Mouse (Mus musculus): ENCODE data around the gene Il4ra. TPM values are rescaled to one million over a fixed set of nuclear protein-coding genes. Genes with fewer than 3 reads are reported as not detected.

Gene Il4ra
- polyA plus RNA-seq, 1 experiment from 2014 or later: 7.3 TPM

- no peak overlapping the region for H3K4me3 ChIP-seq
- peaks cover 9% of the 10 kb centered on the region; the same call in 1 of the 2 replicates for H3K9me3 ChIP-seq (replicated peaks)
- WGBS: 70% methylated on average over 2 of the region's 2 CpGs
- no peak overlapping the region for H3K9ac ChIP-seq
- H3K4me1 ChIP-seq: no peaks in the 10 kb centered on the region
- H3K36me3 ChIP-seq: no peaks in the 10 kb centered on the region
- no peak overlapping the region for H3K27ac ChIP-seq
- no peaks in the 10 kb centered on the region for H3K27me3 ChIP-seq
- ATAC-seq (ENCODE audit: low FRiP score): no peak
- H3K4me2 ChIP-seq (replicated peaks): no peak overlapping the region
Observed at GRCm38 (mm10) chr7:125606265-125607164, 54.6 kb downstream of the Il4ra start.

GRCm38 (mm10) chr7:125607384-125608182, 55.7 kb downstream of the Il4ra start:
- 62% methylated on average over 6 of the region's 6 CpGs for WGBS
- no peak overlapping the region for H3K27ac ChIP-seq
- ATAC-seq (ENCODE audit: low FRiP score): no peak
- H3K4me2 ChIP-seq (replicated peaks): no peak overlapping the region
- no peaks in the 10 kb centered on the region for H3K36me3 ChIP-seq
- no peaks in the 10 kb centered on the region for H3K27me3 ChIP-seq
- H3K9ac ChIP-seq: no peak overlapping the region
- no peak overlapping the region for H3K4me3 ChIP-seq
- no peaks in the 10 kb centered on the region for H3K4me1 ChIP-seq
- H3K9me3 ChIP-seq (replicated peaks): peaks cover 9% of the 10 kb centered on the region; the same call in 1 of the 2 replicates

GRCm38 (mm10) chr7:125608183-125608688, 56.3 kb downstream of the Il4ra start:
- Histone ChIP-seq H3K9ac (no peak overlapping the region), H3K4me1 (no peaks in the 10 kb centered on the region), H3K9me3 (replicated peaks) (peaks cover 9% of the 10 kb centered on the region; the same call in 1 of the 2 replicates), H3K27me3 (no peaks in the 10 kb centered on the region), H3K4me2 (replicated peaks) (no peak overlapping the region), H3K27ac (no peak overlapping the region), H3K36me3 (no peaks in the 10 kb centered on the region), H3K4me3 (no peak overlapping the region)
- WGBS: 85% methylated on average over 4 of the region's 4 CpGs
- no peak for ATAC-seq (ENCODE audit: low FRiP score)

GRCm38 (mm10) chr7:125613579-125613978, 61.7 kb downstream of the Il4ra start:
- Histone ChIP-seq H3K9me3 (replicated peaks) (peaks cover 9% of the 10 kb centered on the region; the same call in 1 of the 2 replicates), H3K4me2 (replicated peaks) (no peak overlapping the region), H3K27me3 (no peaks in the 10 kb centered on the region), H3K4me3 (no peak overlapping the region), H3K9ac (no peak overlapping the region), H3K4me1 (no peaks in the 10 kb centered on the region), H3K36me3 (no peaks in the 10 kb centered on the region), H3K27ac (no peak overlapping the region)
- WGBS: 81% methylated on average over 5 of the region's 5 CpGs
- no peak for ATAC-seq (ENCODE audit: low FRiP score)

- Histone ChIP-seq H3K27me3 (no peaks in the 10 kb centered on the region), H3K36me3 (no peaks in the 10 kb centered on the region), H3K9me3 (replicated peaks) (no peaks in the 10 kb centered on the region), H3K4me3 (no peak overlapping the region), H3K4me1 (no peaks in the 10 kb centered on the region), H3K9ac (no peak overlapping the region), H3K27ac (no peak overlapping the region), H3K4me2 (replicated peaks) (no peak overlapping the region)
- 94% methylated on average over 7 of the region's 7 CpGs for WGBS
- no peak for ATAC-seq (ENCODE audit: low FRiP score)
Observed at GRCm38 (mm10) chr7:125615453-125615852, 63.5 kb downstream of the Il4ra start.

GRCm38 (mm10) chr7:125618016-125618415, 66.1 kb downstream of the Il4ra start:
- 81% methylated on average over 7 of the region's 7 CpGs for WGBS
- Histone ChIP-seq H3K4me1 (no peaks in the 10 kb centered on the region), H3K9ac (no peak overlapping the region), H3K27ac (no peak overlapping the region), H3K27me3 (no peaks in the 10 kb centered on the region), H3K9me3 (replicated peaks) (no peaks in the 10 kb centered on the region), H3K4me3 (no peak overlapping the region), H3K4me2 (replicated peaks) (no peak overlapping the region), H3K36me3 (no peaks in the 10 kb centered on the region)
- ATAC-seq (ENCODE audit: low FRiP score): no peak

- Histone ChIP-seq H3K9me3 (replicated peaks) (no peaks in the 10 kb centered on the region), H3K4me1 (no peaks in the 10 kb centered on the region), H3K27ac (no peak overlapping the region)
Observed at GRCm38 (mm10) chr7:125620077-125620476, 68.2 kb downstream of the Il4ra start.

GRCm38 (mm10) chr7:125622741-125623685, 71.1 kb downstream of the Il4ra start:
- Histone ChIP-seq H3K27ac (no peak overlapping the region), H3K4me2 (replicated peaks) (no peak overlapping the region), H3K36me3 (no peaks in the 10 kb centered on the region), H3K4me1 (no peaks in the 10 kb centered on the region), H3K27me3 (no peaks in the 10 kb centered on the region), H3K9ac (no peak overlapping the region), H3K4me3 (no peak overlapping the region), H3K9me3 (replicated peaks) (no peaks in the 10 kb centered on the region)
- no peak for ATAC-seq (ENCODE audit: low FRiP score)
- 78% methylated on average over 7 of the region's 7 CpGs for WGBS

More at GRCm38 (mm10) chr7:125620077-125620476, 68.2 kb downstream of the Il4ra start:
- H3K4me2 ChIP-seq (replicated peaks): no peak overlapping the region
- no peak overlapping the region for H3K4me3 ChIP-seq
- no peak overlapping the region for H3K9ac ChIP-seq
- WGBS: 83% methylated on average over 4 of the region's 4 CpGs
- H3K27me3 ChIP-seq: no peaks in the 10 kb centered on the region
- H3K36me3 ChIP-seq: no peaks in the 10 kb centered on the region
- no peak for ATAC-seq (ENCODE audit: low FRiP score)

- Histone ChIP-seq H3K36me3 (no peaks in the 10 kb centered on the region), H3K4me3 (no peak overlapping the region), H3K4me2 (replicated peaks) (no peak overlapping the region), H3K27me3 (no peaks in the 10 kb centered on the region), H3K27ac (no peak overlapping the region), H3K9me3 (replicated peaks) (no peaks in the 10 kb centered on the region), H3K4me1 (no peaks in the 10 kb centered on the region), H3K9ac (no peak overlapping the region)
- 71% methylated on average over 4 of the region's 4 CpGs for WGBS
- no peak for ATAC-seq (ENCODE audit: low FRiP score)
Observed at GRCm38 (mm10) chr7:125625219-125625618, 73.3 kb downstream of the Il4ra start.

GRCm38 (mm10) chr7:125625829-125626228, 73.9 kb downstream of the Il4ra start:
- no peak for ATAC-seq (ENCODE audit: low FRiP score)
- Histone ChIP-seq H3K27ac (no peak overlapping the region), H3K27me3 (no peaks in the 10 kb centered on the region), H3K9me3 (replicated peaks) (no peaks in the 10 kb centered on the region), H3K36me3 (no peaks in the 10 kb centered on the region), H3K4me3 (no peak overlapping the region), H3K4me2 (replicated peaks) (no peak overlapping the region), H3K4me1 (no peaks in the 10 kb centered on the region), H3K9ac (no peak overlapping the region)
- 40% methylated on average over 7 of the region's 7 CpGs for WGBS
